Mouse (Mus musculus): ENCODE results near the gene Phf23. TPM values are rescaled to one million over a fixed set of nuclear protein-coding genes. Genes with fewer than 3 reads are reported as not detected.

Gene Phf23
- polyA plus RNA-seq, 1 experiment from 2014 or later, result 75.0 TPM

DNA sequence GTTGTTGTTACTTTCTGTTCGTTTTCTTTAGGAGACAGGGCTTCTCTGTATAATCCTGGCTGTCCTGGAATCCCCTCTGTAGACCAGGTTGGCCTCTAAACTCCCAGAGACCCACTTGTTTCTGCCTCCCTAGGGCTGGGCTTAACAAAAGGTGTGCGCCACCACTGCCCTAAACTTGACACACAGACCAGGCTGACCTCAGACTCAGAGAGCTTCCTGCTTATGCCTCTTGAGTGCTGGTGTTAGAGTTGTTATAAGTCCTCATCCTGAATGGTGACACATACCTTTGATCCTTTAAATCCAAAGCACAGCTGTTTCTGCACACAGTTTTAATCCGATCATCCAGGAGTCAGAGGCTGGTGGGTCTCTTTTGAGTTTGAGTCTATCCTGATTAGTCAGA, 2.6 kb upstream of the Phf23 start:
- peak overlapping the region; percentile 87; the same call in 1 of the 2 replicates for H3K9ac ChIP-seq
- 81% methylated on average over 3 of the region's 3 CpGs for WGBS

DNA sequence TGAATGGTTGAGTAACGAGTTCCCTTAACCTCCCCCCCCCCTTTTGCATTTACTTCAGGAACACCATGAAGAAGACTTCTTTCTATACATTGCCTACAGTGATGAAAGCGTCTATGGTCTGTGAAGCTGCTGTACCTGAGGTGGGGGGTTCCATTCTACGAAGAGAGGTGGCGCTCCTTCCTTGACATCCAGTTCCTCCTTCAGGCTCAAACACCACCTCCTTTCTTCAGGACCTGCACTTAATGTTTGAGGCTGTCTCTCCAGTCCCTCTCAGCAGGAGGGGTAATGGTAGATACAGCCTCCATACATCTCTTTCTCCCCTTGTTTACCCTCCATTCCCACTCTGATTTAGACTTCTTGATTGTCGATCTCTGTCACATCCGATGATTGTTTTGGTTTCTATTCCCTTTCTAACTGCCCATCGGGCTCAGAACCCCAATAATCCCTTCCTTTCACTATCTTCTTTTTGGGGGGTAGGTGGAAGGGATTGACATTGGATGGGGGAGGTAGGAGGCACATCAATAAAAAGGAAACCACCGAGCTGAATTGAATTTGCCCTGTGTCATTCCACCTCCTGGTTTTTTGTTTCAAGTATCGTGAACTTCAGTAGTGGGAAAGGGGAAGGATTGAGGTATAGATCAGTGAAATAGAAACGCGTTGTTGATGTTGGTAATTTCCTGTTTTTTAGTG, 1.0 kb upstream of the Phf23 start:
- Histone ChIP-seq H3K4me2 (peak overlapping the region; percentile 38), H3K27ac (no peak overlapping the region), H3K4me3 (peak overlapping the region; percentile 97; the same call in 1 of the 2 replicates), H3K27me3 (no peaks in the 10 kb centered on the region), H3K4me1 (peaks cover 33% of the 10 kb centered on the region), H3K36me3 (peaks cover 42% of the 10 kb centered on the region), H3K9me3 (no peaks in the 10 kb centered on the region), H3K9ac (no peak overlapping the region)
- ATAC-seq (ENCODE audit: borderline replicate concordance, extremely low read depth, low FRiP score, low TSS enrichment), result no peak
- 83% methylated on average over 11 of the region's 11 CpGs for WGBS

More for the DNA sequence above, 2.6 kb upstream of the Phf23 start:
- ATAC-seq (ENCODE audit: borderline replicate concordance, extremely low read depth, low FRiP score, low TSS enrichment), result no peak
- Histone ChIP-seq H3K36me3 (peaks cover 42% of the 10 kb centered on the region), H3K4me3 (peak overlapping the region; percentile 84), H3K4me1 (peaks cover 30% of the 10 kb centered on the region), H3K27me3 (no peaks in the 10 kb centered on the region), H3K27ac (no peak overlapping the region), H3K4me2 (peak overlapping the region; percentile 72), H3K9me3 (no peaks in the 10 kb centered on the region)

DNA sequence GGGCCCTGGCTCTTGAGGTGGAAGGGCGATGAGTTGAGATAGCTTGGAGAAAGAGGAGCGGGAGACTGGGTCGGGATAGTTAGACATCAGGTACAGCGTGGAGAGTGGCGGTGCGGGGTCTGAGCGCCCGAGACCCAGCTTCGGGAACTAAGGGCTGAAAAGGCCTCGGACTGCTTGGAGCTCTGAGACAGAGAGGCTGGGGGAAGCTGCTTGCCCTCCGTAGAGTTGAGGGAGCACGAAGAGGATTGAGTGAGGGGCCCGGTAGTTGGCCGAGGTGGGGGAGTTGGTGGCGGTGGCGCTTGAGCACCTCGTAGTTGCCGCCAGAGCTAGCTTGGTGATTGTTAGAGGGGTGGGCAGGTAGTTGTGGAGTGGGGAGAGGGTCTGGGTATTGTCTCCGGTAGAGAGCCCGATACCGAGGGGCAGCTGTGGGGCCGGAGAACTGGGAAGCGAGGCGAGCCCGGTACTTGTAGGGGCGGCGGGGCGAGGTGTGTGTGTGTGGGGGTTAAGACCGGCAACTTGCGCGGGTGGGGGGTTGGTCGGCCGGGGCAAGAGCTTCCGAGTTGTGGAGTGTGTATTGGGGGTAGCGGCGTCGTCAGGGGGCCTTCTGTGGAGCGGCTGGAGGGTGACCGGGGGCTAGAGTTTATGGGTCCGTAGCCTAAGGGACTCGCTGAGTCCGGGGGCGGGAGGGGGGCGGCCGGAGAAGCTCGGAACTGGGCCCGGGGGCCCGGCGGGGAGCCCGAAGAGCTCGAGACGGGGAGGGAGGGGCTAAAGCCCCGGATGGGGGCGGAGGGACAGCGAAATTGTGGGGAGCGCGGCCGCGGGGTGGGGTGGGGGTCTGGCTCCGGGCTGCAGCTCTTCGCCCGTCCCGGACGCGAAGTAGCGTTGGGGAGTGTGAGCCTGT, 834 bp downstream of the Phf23 start:
- peak; percentile 9; the same call in 1 of the 2 replicates for ATAC-seq (ENCODE audit: borderline replicate concordance, extremely low read depth, low FRiP score, low TSS enrichment)
- Histone ChIP-seq H3K27ac (peak overlapping the region; percentile 99), H3K4me3 (peak overlapping the region; percentile 97), H3K9me3 (no peaks in the 10 kb centered on the region), H3K4me1 (peaks cover 31% of the 10 kb centered on the region), H3K4me2 (peak overlapping the region; percentile 55), H3K27me3 (no peaks in the 10 kb centered on the region), H3K9ac (peak overlapping the region; percentile 100), H3K36me3 (peaks cover 40% of the 10 kb centered on the region)
- WGBS, result under 1% methylated on average over 65 of the region's 66 CpGs

DNA sequence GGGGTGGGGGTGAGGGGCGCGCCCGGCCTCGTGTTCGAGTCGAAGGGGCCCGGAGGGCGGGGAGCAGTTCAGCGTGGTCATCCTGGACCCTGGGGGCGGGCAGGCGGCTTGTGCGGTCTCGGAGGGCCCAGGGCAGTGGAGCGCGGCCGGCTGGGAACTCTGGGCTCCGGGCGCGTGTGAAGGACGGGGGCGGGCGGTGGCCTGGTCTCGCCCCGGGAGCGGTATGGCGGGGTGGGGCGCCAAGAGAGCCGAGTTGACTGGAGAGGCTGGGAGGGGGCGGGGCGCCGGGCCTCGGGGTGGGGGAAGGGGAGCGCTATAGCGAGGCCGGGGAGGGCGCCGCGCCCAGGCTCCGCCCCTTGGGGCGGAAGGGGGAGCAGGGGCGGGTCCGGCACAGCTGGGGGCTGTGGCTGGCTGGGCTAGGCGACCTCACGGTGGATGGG, 1.5 kb downstream of the Phf23 start:
- under 1% methylated on average over 34 of the region's 44 CpGs for WGBS
- Histone ChIP-seq H3K27ac (peak overlapping the region; percentile 99), H3K4me1 (peaks cover 38% of the 10 kb centered on the region), H3K4me2 (peak overlapping the region; percentile 55), H3K36me3 (peaks cover 40% of the 10 kb centered on the region), H3K9me3 (no peaks in the 10 kb centered on the region), H3K9ac (peak overlapping the region; percentile 100), H3K4me3 (peak overlapping the region; percentile 97), H3K27me3 (no peaks in the 10 kb centered on the region)
- peak; percentile 60 for ATAC-seq (ENCODE audit: borderline replicate concordance, extremely low read depth, low FRiP score, low TSS enrichment)

DNA sequence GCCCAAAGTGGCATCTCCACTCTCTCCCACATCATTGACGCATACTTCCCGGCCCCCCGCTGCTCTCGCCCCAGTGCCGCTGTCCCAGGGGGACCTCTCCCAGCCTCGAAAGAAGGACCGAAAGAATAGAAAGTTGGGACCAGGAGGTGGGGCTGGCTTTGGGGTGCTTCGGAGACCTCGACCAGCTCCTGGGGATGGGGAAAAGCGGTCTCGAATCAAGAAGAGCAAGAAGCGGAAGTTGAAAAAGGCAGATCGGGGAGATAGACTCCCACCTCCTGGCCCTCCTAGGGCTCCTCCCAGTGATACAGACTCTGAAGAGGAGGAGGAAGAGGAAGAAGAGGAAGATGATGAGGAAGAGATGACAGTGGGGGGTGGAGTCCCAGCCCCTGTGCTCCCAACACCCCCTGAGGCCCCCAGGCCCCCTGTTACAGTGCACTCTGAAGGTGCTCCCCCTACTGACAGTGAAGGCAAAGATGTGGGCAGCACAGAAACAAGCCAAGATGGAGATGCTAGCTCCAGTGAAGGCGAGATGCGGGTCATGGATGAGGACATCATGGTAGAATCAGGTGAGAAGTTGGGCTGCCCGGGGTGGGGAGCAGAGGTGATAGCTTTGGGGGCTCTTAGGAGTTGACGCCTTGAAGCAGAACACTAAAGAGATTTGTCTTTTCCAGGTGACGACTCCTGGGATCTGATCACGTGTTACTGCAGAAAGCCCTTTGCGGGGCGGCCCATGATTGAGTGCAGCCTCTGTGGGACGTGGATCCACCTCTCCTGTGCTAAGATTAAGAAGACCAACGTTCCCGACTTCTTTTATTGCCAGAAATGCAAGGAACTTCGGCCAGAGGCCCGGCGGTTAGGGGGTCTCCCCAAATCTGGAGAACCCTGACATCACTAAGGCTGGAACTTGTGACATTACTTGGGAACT, 3.3 kb downstream of the Phf23 start:
- ATAC-seq (ENCODE audit: borderline replicate concordance, extremely low read depth, low FRiP score, low TSS enrichment), result no peak
- no peak overlapping the region for H3K4me3 ChIP-seq

DNA sequence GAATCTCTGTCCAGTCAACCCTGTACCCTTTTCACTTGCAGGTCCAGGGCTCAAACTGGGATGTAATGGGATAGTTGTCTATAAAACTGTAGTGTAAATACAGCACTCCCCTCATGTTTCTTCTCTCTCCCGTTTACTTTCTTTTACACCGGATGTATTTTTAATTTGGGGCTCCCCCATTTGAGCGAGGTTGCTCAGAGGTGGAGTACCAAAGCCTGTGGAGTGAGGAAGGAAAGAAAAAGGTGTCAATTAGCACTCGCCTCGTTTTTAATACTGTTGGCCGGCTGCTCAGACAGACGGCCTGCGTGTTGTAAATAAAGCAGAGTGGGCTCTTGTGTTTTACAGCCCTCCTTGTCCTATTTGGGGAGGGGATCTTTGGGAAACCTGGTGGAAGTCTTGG, 4.1 kb downstream of the Phf23 start:
- ATAC-seq (ENCODE audit: borderline replicate concordance, extremely low read depth, low FRiP score, low TSS enrichment), result no peak
- Histone ChIP-seq H3K9me3 (no peaks in the 10 kb centered on the region), H3K36me3 (peaks cover 24% of the 10 kb centered on the region), H3K27ac (peak overlapping the region; percentile 55), H3K4me2 (no peak overlapping the region), H3K4me1 (peaks cover 41% of the 10 kb centered on the region), H3K27me3 (no peaks in the 10 kb centered on the region), H3K9ac (no peak overlapping the region), H3K4me3 (no peak overlapping the region)
- WGBS, result 76% methylated on average over 8 of the region's 8 CpGs

More for the DNA sequence above, 3.3 kb downstream of the Phf23 start:
- H3K4me1 ChIP-seq, result peaks cover 45% of the 10 kb centered on the region
- 88% methylated on average over 27 of the region's 27 CpGs for WGBS
- H3K27ac ChIP-seq, result no peak overlapping the region
- H3K27me3 ChIP-seq, result no peaks in the 10 kb centered on the region
- H3K36me3 ChIP-seq, result peaks cover 33% of the 10 kb centered on the region
- H3K9me3 ChIP-seq, result no peaks in the 10 kb centered on the region
- H3K4me2 ChIP-seq, result no peak overlapping the region
- no peak overlapping the region for H3K9ac ChIP-seq

DNA sequence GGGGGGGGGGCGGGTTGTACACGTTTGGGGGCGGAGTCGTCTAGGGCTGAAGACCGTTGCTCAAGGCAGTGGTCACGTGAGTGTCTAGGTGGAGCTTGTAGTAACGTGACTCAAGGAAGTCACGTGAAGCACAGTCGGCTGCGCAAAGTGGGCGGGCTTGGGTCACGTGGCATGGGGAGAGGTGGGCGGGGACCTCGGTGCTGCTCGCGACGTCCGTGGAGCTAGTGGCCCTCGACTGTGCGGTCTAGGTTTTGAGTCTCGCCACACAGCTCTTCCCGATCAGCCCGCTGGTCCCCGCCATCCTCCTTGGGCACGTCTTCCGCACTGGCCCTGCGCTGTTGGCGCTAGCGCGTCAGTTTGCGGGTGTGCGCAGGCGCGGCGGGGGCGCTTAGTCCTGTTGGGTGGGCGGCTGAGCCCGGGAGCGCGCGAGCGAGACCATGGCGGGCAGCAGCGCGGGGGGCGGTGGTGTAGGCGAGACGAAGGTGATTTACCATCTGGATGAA, 4.9 kb downstream of the Phf23 start, which contains the start of gene Dvl2:
TSS of gene Dvl2 (plus strand) at position 200 of the 503 bp plus-strand sequence.
- Histone ChIP-seq H3K4me2 (peak within 1 kb of the TSS; percentile 75), H3K36me3 (peaks cover 24% of the 10 kb centered on the region), H3K4me3 (peak within 1 kb of the TSS; percentile 78), H3K4me1 (peaks cover 40% of the 10 kb centered on the region), H3K9ac (peak within 1 kb of the TSS; percentile 73), H3K27ac (peak within 1 kb of the TSS; percentile 96), H3K27me3 (no peaks in the 10 kb centered on the region), H3K9me3 (no peaks in the 10 kb centered on the region)
- WGBS, result 0% methylated on average over 48 of the region's 48 CpGs
- peak; percentile 66; the same call in 1 of the 2 replicates for ATAC-seq (ENCODE audit: borderline replicate concordance, extremely low read depth, low FRiP score, low TSS enrichment)

DNA sequence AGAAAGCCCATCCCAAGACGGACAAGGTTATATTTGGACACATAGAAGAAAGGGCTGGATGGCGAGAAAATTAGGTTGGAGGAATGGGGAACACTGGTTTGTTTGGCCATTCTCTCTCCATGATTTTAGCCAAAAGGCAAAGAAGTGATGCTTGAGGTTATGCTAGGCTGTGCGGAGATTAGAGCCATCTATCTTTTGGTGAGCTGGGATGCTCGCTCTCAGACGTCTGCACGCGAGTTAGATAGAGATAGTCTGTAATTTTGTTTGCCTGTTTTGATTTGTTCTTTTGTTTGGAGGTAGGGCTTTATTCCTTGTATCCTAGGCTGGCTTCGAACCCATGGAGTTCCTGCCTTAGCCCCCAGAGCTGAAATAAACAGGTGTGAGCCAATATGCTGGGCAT, 5.6 kb downstream of the Phf23 start:
- Histone ChIP-seq H3K36me3 (peaks cover 28% of the 10 kb centered on the region), H3K4me3 (peak overlapping the region; percentile 78), H3K4me2 (peak overlapping the region; percentile 75), H3K9ac (peak overlapping the region; percentile 73), H3K9me3 (no peaks in the 10 kb centered on the region), H3K27me3 (no peaks in the 10 kb centered on the region), H3K4me1 (peaks cover 40% of the 10 kb centered on the region), H3K27ac (peak overlapping the region; percentile 96)
- no peak for ATAC-seq (ENCODE audit: borderline replicate concordance, extremely low read depth, low FRiP score, low TSS enrichment)
- WGBS, result 6% methylated on average over 8 of the region's 8 CpGs

DNA sequence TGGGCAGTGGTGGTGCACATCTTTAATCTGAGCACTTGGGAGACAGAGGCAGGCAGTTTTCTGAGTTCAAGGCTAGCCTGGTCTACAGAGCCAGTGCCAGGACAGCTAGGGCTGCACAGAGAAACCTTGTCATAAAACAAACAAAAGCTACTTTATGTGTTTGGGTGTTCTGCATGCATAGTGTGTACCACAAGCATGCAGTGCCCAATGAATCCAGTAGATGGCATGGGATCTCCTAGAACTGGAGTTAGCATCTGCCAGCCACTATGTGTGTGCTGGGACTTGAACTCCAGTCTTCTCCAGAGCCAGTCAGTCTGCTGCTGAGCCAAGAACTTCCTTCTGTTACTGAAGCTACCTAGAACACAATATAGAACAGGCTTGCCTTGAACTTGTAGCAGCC, 6.3 kb downstream of the Phf23 start:
- Histone ChIP-seq H3K27me3 (no peaks in the 10 kb centered on the region), H3K36me3 (peaks cover 35% of the 10 kb centered on the region), H3K4me3 (peak overlapping the region; percentile 78), H3K9ac (no peak overlapping the region), H3K9me3 (no peaks in the 10 kb centered on the region), H3K4me1 (peaks cover 40% of the 10 kb centered on the region), H3K4me2 (peak overlapping the region; percentile 75), H3K27ac (no peak overlapping the region)
- no peak for ATAC-seq (ENCODE audit: borderline replicate concordance, extremely low read depth, low FRiP score, low TSS enrichment)

DNA sequence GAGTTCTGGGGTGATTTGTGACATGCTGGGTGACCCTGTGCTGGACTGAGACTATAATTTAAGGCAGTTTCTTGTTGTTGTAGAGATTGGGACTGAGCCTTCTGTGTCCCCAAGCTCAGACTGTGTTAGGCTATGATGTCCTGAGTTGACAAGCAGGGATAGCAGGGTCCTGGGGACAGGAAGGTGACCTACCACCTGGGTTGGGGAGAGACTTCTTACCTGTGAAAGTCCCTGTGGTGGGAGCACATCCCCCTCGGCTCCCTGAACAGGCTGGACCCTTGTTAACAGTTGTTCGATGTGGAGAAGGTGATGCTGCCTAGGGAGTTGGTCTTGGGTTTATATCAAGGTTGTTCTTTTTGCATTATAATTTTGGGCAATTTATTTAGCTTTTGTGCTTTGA, 6.9 kb downstream of the Phf23 start:
- Histone ChIP-seq H3K4me1 (peaks cover 39% of the 10 kb centered on the region), H3K27me3 (no peaks in the 10 kb centered on the region), H3K4me2 (peak overlapping the region; percentile 75), H3K36me3 (peaks cover 41% of the 10 kb centered on the region), H3K27ac (no peak overlapping the region), H3K9ac (no peak overlapping the region), H3K9me3 (no peaks in the 10 kb centered on the region), H3K4me3 (no peak overlapping the region)
- ATAC-seq (ENCODE audit: borderline replicate concordance, extremely low read depth, low FRiP score, low TSS enrichment), result no peak
- WGBS, result 88% methylated on average over 2 of the region's 2 CpGs

DNA sequence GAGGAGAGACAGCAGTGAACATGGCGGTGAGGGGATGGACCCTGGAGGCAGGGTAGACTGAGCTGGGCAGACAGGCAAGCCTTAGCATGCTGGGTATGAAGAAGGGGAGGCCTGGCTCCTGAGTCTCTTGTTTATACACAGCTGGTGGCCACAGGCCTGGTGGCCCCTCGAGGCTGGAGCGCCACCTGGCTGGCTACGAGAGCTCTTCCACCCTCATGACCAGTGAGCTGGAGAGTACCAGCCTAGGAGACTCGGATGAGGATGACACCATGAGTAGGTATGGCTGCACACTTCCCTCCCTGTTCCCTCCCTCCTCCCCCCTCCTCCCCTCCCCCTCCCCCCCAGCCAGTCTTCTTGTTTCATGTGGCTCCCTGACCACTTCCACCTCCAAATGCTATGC, 9.9 kb downstream of the Phf23 start:
- Histone ChIP-seq H3K27ac (no peak overlapping the region), H3K36me3 (peaks cover 48% of the 10 kb centered on the region), H3K9me3 (no peaks in the 10 kb centered on the region), H3K9ac (no peak overlapping the region), H3K4me3 (no peak overlapping the region), H3K27me3 (no peaks in the 10 kb centered on the region), H3K4me2 (no peak overlapping the region), H3K4me1 (peaks cover 25% of the 10 kb centered on the region)
- no peak for ATAC-seq (ENCODE audit: borderline replicate concordance, extremely low read depth, low FRiP score, low TSS enrichment)
- WGBS, result 60% methylated on average over 5 of the region's 5 CpGs
